Mouse (Mus musculus) forebrain, embryonic 15.5 days (tissue): ENCODE data around the gene Zfp64. TPM values are rescaled to one million over a fixed set of nuclear protein-coding genes. Genes with fewer than 3 reads are reported as not detected.

Experiments
- ATAC-seq: fragments of 200-750 bp; cut with Nextera tagmentation; replicated peaks from 2 replicates; pipeline ENCODE4 v1.8.0; 2017; ENCODE audit warnings: mild to moderate bottlenecking, moderate TSS enrichment, moderate library complexity
- H3K27ac ChIP-seq: fragments of 300-500 bp; sonication (generic); replicated peaks from 2 replicates; pipeline ENCODE4 v1.5.1; 2015; ENCODE audit warnings: mild to moderate bottlenecking, inconsistent platforms
- H3K27me3 ChIP-seq: fragments of 300-500 bp; sonication (generic); 2 replicates; pipeline ENCODE4 v1.6.1; 2015; ENCODE audit warnings: inconsistent platforms
- H3K36me3 ChIP-seq: fragments of 300-500 bp; sonication (generic); 2 replicates; pipeline ENCODE4 v1.6.1; 2015; ENCODE audit warnings: mild to moderate bottlenecking, inconsistent platforms
- H3K4me1 ChIP-seq: fragments of 300-500 bp; sonication (generic); 2 replicates; pipeline ENCODE4 v1.6.1; 2015; ENCODE audit warnings: inconsistent platforms
- H3K4me2 ChIP-seq: fragments of 300-500 bp; sonication (generic); replicated peaks from 2 replicates; pipeline ENCODE4 v1.6.1; 2015; ENCODE audit warnings: mild to moderate bottlenecking, inconsistent platforms
- H3K4me3 ChIP-seq: fragments of 300-500 bp; sonication (generic); 2 replicates; pipeline ENCODE4 v1.5.1; 2015; ENCODE audit warnings: mild to moderate bottlenecking, inconsistent platforms
- H3K9ac ChIP-seq: fragments of 300-500 bp; sonication (generic); replicated peaks from 2 replicates; pipeline ENCODE4 v1.6.1; 2015; ENCODE audit warnings: mild to moderate bottlenecking, inconsistent platforms
- H3K9me3 ChIP-seq: fragments of 300-500 bp; sonication (generic); 2 replicates; pipeline ENCODE4 v1.6.1; 2016; ENCODE audit warnings: inconsistent platforms
- WGBS: fragments of 180-500 bp; shearing (Covaris S2); methylation state at CpG from one replicate; pipeline ENCODE4 v1.1.7; 2015; ENCODE audit warnings: mixed read lengths; 5-methylcytosine and 5-hydroxymethylcytosine counted together
- polyA plus RNA-seq: library from polyadenylated mRNA; unstranded; fragments of >200 nt; fragmentation: Nextera tagmentation; extraction: Ambion mirVana; gene quantifications from 2 replicates; pipeline ENCODE4 v1.2.1, GENCODE M21; 2015

Gene Zfp64
- polyA plus RNA-seq, 1 experiment from 2014 or later = 30.5 TPM

- no peak for ATAC-seq
- Histone ChIP-seq H3K9me3 (peaks cover 14% of the 10 kb centered on the region), H3K4me2 (no peak overlapping the region), H3K36me3 (no peaks in the 10 kb centered on the region), H3K27me3 (no peaks in the 10 kb centered on the region), H3K4me1 (no peaks in the 10 kb centered on the region), H3K4me3 (no peak overlapping the region), H3K9ac (no peak overlapping the region), H3K27ac (no peak overlapping the region)
- WGBS = 81% methylated on average over 12 of the region's 12 CpGs
Observed at GRCm38 (mm10) chr2:168968136-168968925, 12.9 kb upstream of the Zfp64 start.

- no peak overlapping the region for H3K27ac ChIP-seq
- ATAC-seq = no peak
- H3K27me3 ChIP-seq = no peaks in the 10 kb centered on the region
- no peaks in the 10 kb centered on the region for H3K36me3 ChIP-seq
- H3K4me3 ChIP-seq = no peak overlapping the region
- no peaks in the 10 kb centered on the region for H3K4me1 ChIP-seq
- WGBS = 87% methylated on average over 6 of the region's 6 CpGs
- no peak overlapping the region for H3K9ac ChIP-seq
- H3K4me2 ChIP-seq = no peak overlapping the region
- peaks cover 14% of the 10 kb centered on the region for H3K9me3 ChIP-seq
Observed at GRCm38 (mm10) chr2:168966525-168966924, 11.1 kb upstream of the Zfp64 start.

- no peak for ATAC-seq
- no peak overlapping the region for H3K9ac ChIP-seq
- H3K4me3 ChIP-seq = no peak overlapping the region
- H3K27me3 ChIP-seq = no peaks in the 10 kb centered on the region
- H3K4me2 ChIP-seq = no peak overlapping the region
- H3K27ac ChIP-seq = no peak overlapping the region
- no peaks in the 10 kb centered on the region for H3K36me3 ChIP-seq
- H3K9me3 ChIP-seq = peaks cover 14% of the 10 kb centered on the region
- WGBS = 96% methylated on average over 5 of the region's 5 CpGs
- no peaks in the 10 kb centered on the region for H3K4me1 ChIP-seq
Observed at GRCm38 (mm10) chr2:168964849-168965248, 9.5 kb upstream of the Zfp64 start.

- Histone ChIP-seq H3K4me2 (no peak overlapping the region), H3K9me3 (peaks cover 14% of the 10 kb centered on the region), H3K27ac (no peak overlapping the region), H3K9ac (no peak overlapping the region), H3K4me1 (no peaks in the 10 kb centered on the region), H3K4me3 (no peak overlapping the region), H3K36me3 (no peaks in the 10 kb centered on the region), H3K27me3 (no peaks in the 10 kb centered on the region)
- WGBS = 88% methylated on average over 4 of the region's 4 CpGs
- ATAC-seq = no peak
Observed at GRCm38 (mm10) chr2:168961729-168962666, 6.6 kb upstream of the Zfp64 start.

GRCm38 (mm10) chr2:168960814-168961213, 5.4 kb upstream of the Zfp64 start:
- Histone ChIP-seq H3K27ac (no peak overlapping the region), H3K4me2 (no peak overlapping the region), H3K9ac (no peak overlapping the region), H3K36me3 (no peaks in the 10 kb centered on the region), H3K4me1 (peaks cover 1% of the 10 kb centered on the region; the same call in 1 of the 2 replicates), H3K9me3 (peaks cover 7% of the 10 kb centered on the region), H3K4me3 (no peak overlapping the region), H3K27me3 (no peaks in the 10 kb centered on the region)
- no peak for ATAC-seq
- 88% methylated on average over 3 of the region's 3 CpGs for WGBS

GRCm38 (mm10) chr2:168959339-168959885, 4.0 kb upstream of the Zfp64 start:
- Histone ChIP-seq H3K9ac (no peak overlapping the region), H3K27ac (no peak overlapping the region), H3K4me1 (peaks cover 8% of the 10 kb centered on the region), H3K36me3 (no peaks in the 10 kb centered on the region), H3K9me3 (no peaks in the 10 kb centered on the region; the same call in 1 of the 2 replicates), H3K4me3 (no peak overlapping the region), H3K27me3 (no peaks in the 10 kb centered on the region), H3K4me2 (no peak overlapping the region)
- WGBS = 84% methylated on average over 14 of the region's 14 CpGs
- ATAC-seq = no peak

GRCm38 (mm10) chr2:168955850-168956346, 511 bp upstream of the Zfp64 start:
- H3K4me2 ChIP-seq = peak overlapping the region; percentile 74
- ATAC-seq = no peak
- H3K9me3 ChIP-seq = no peaks in the 10 kb centered on the region
- peak overlapping the region; percentile 87 for H3K27ac ChIP-seq
- 58% methylated on average over 10 of the region's 10 CpGs for WGBS
- no peaks in the 10 kb centered on the region for H3K27me3 ChIP-seq
- H3K4me1 ChIP-seq = peaks cover 18% of the 10 kb centered on the region
- peak overlapping the region; percentile 62 for H3K4me3 ChIP-seq
- H3K36me3 ChIP-seq = no peaks in the 10 kb centered on the region; the same call in 1 of the 2 replicates
- peak overlapping the region; percentile 70 for H3K9ac ChIP-seq

GRCm38 (mm10) chr2:168954376-168954775, 1.0 kb downstream of the Zfp64 start:
- peak overlapping the region; percentile 74 for H3K4me2 ChIP-seq
- H3K27ac ChIP-seq = no peak overlapping the region
- WGBS = 7% methylated on average over 8 of the region's 8 CpGs
- peaks cover 13% of the 10 kb centered on the region for H3K36me3 ChIP-seq
- H3K4me3 ChIP-seq = peak overlapping the region; percentile 62
- peak overlapping the region; percentile 70 for H3K9ac ChIP-seq
- ATAC-seq = no peak
- peaks cover 18% of the 10 kb centered on the region for H3K4me1 ChIP-seq
- H3K27me3 ChIP-seq = no peaks in the 10 kb centered on the region
- no peaks in the 10 kb centered on the region for H3K9me3 ChIP-seq

- H3K27ac ChIP-seq = no peak overlapping the region
- H3K4me3 ChIP-seq = no peak overlapping the region
- H3K9me3 ChIP-seq = no peaks in the 10 kb centered on the region
- no peaks in the 10 kb centered on the region for H3K27me3 ChIP-seq
- H3K4me2 ChIP-seq = no peak overlapping the region
- H3K36me3 ChIP-seq = peaks cover 40% of the 10 kb centered on the region
- ATAC-seq = no peak
- H3K9ac ChIP-seq = no peak overlapping the region
- WGBS = 60% methylated on average over 6 of the region's 6 CpGs
- peaks cover under 1% of the 10 kb centered on the region for H3K4me1 ChIP-seq
Observed at GRCm38 (mm10) chr2:168948506-168948905, 6.9 kb downstream of the Zfp64 start.

- Histone ChIP-seq H3K9me3 (no peaks in the 10 kb centered on the region), H3K4me3 (no peak overlapping the region), H3K4me2 (no peak overlapping the region), H3K9ac (no peak overlapping the region), H3K27me3 (no peaks in the 10 kb centered on the region), H3K36me3 (peaks cover 40% of the 10 kb centered on the region), H3K4me1 (no peaks in the 10 kb centered on the region), H3K27ac (no peak overlapping the region)
- WGBS = 95% methylated on average over 1 of the region's 1 CpGs
- ATAC-seq = no peak
Observed at GRCm38 (mm10) chr2:168947663-168948062, 7.7 kb downstream of the Zfp64 start.

- peaks cover 9% of the 10 kb centered on the region for H3K4me1 ChIP-seq
- H3K9ac ChIP-seq = no peak overlapping the region
Observed at GRCm38 (mm10) chr2:168944011-168944410, 11.4 kb downstream of the Zfp64 start.

GRCm38 (mm10) chr2:168939941-168940340, 15.4 kb downstream of the Zfp64 start:
- Histone ChIP-seq H3K27ac (peak overlapping the region; percentile 70), H3K9ac (no peak overlapping the region), H3K4me3 (no peak overlapping the region), H3K4me2 (no peak overlapping the region), H3K36me3 (peaks cover 42% of the 10 kb centered on the region), H3K27me3 (no peaks in the 10 kb centered on the region), H3K4me1 (peaks cover 9% of the 10 kb centered on the region), H3K9me3 (no peaks in the 10 kb centered on the region)
- ATAC-seq = no peak
- WGBS = 68% methylated on average over 8 of the region's 8 CpGs

More at GRCm38 (mm10) chr2:168944011-168944410, 11.4 kb downstream of the Zfp64 start:
- no peak overlapping the region for H3K4me3 ChIP-seq
- no peaks in the 10 kb centered on the region for H3K9me3 ChIP-seq
- no peaks in the 10 kb centered on the region for H3K27me3 ChIP-seq
- peaks cover 37% of the 10 kb centered on the region for H3K36me3 ChIP-seq
- ATAC-seq = no peak
- WGBS = 92% methylated on average over 4 of the region's 4 CpGs
- H3K4me2 ChIP-seq = no peak overlapping the region
- H3K27ac ChIP-seq = no peak overlapping the region
